Mouse (Mus musculus): ENCODE results near the gene Myo1a. TPM values are rescaled to one million over a fixed set of nuclear protein-coding genes. Genes with fewer than 3 reads are reported as not detected.

Gene Myo1a
- polyA plus RNA-seq, 1 experiment from 2014 or later, result not detected

GRCm38 (mm10) chr10:127670185-127670584 lies 34.8 kb upstream of the Myo1a start:
- no peak for ATAC-seq (ENCODE audit: low FRiP score, low TSS enrichment)
- Histone ChIP-seq H3K4me3 (replicated peaks; ENCODE audit: low read depth, low read length) (no peak overlapping the region), H3K27ac (replicated peaks; ENCODE audit: low read depth, low read length) (no peak overlapping the region), H3K36me3 (ENCODE audit: control insufficient read depth, insufficient read depth, low read length) (no peaks in the 10 kb centered on the region), H3K9ac (replicated peaks; ENCODE audit: low read length) (no peak overlapping the region), H3K9me3 (ENCODE audit: control insufficient read depth, low read length) (no peaks in the 10 kb centered on the region), H3K4me2 (ENCODE audit: low read length) (no peak overlapping the region), H3K4me1 (ENCODE audit: control insufficient read depth, insufficient read depth, low read length) (peaks cover 10% of the 10 kb centered on the region; the same call in 1 of the 2 replicates), H3K27me3 (ENCODE audit: control insufficient read depth, insufficient read depth, low read length) (peaks cover 28% of the 10 kb centered on the region)
- 89% methylated on average over 2 of the region's 2 CpGs for whole genome bisulfite sequencing
- no peak for DNase-seq

- peaks cover 3% of the 10 kb centered on the region; the same call in 1 of the 2 replicates for H3K4me1 ChIP-seq (ENCODE audit: control insufficient read depth, insufficient read depth, low read length)
- no peak for DNase-seq
- H3K4me3 ChIP-seq (replicated peaks; ENCODE audit: low read depth, low read length), result no peak overlapping the region
- H3K9me3 ChIP-seq (ENCODE audit: control insufficient read depth, low read length), result no peaks in the 10 kb centered on the region
- H3K36me3 ChIP-seq (ENCODE audit: control insufficient read depth, insufficient read depth, low read length), result no peaks in the 10 kb centered on the region
- no peak overlapping the region for H3K4me2 ChIP-seq (ENCODE audit: low read length)
- no peak overlapping the region for H3K9ac ChIP-seq (replicated peaks; ENCODE audit: low read length)
- no peak for ATAC-seq (ENCODE audit: low FRiP score, low TSS enrichment)
- WGBS, result 49% methylated on average over 2 of the region's 2 CpGs
- peaks cover 17% of the 10 kb centered on the region for H3K27me3 ChIP-seq (ENCODE audit: control insufficient read depth, insufficient read depth, low read length)
- no peak overlapping the region for H3K27ac ChIP-seq (replicated peaks; ENCODE audit: low read depth, low read length)
Observed at GRCm38 (mm10) chr10:127671276-127671675, 33.7 kb upstream of the Myo1a start.

- Histone ChIP-seq H3K4me3 (replicated peaks; ENCODE audit: low read depth, low read length) (no peak overlapping the region), H3K36me3 (ENCODE audit: control insufficient read depth, insufficient read depth, low read length) (no peaks in the 10 kb centered on the region), H3K4me1 (ENCODE audit: control insufficient read depth, insufficient read depth, low read length) (peaks cover 3% of the 10 kb centered on the region; the same call in 1 of the 2 replicates), H3K9ac (replicated peaks; ENCODE audit: low read length) (no peak overlapping the region), H3K4me2 (ENCODE audit: low read length) (no peak overlapping the region), H3K9me3 (ENCODE audit: control insufficient read depth, low read length) (no peaks in the 10 kb centered on the region), H3K27me3 (ENCODE audit: control insufficient read depth, insufficient read depth, low read length) (no peaks in the 10 kb centered on the region), H3K27ac (replicated peaks; ENCODE audit: low read depth, low read length) (no peak overlapping the region)
- WGBS, result 93% methylated on average over 6 of the region's 6 CpGs
- ATAC-seq (ENCODE audit: low FRiP score, low TSS enrichment) (no peak), DNase-seq (no peak)
Observed at GRCm38 (mm10) chr10:127674046-127674655, 30.8 kb upstream of the Myo1a start.

DNA sequence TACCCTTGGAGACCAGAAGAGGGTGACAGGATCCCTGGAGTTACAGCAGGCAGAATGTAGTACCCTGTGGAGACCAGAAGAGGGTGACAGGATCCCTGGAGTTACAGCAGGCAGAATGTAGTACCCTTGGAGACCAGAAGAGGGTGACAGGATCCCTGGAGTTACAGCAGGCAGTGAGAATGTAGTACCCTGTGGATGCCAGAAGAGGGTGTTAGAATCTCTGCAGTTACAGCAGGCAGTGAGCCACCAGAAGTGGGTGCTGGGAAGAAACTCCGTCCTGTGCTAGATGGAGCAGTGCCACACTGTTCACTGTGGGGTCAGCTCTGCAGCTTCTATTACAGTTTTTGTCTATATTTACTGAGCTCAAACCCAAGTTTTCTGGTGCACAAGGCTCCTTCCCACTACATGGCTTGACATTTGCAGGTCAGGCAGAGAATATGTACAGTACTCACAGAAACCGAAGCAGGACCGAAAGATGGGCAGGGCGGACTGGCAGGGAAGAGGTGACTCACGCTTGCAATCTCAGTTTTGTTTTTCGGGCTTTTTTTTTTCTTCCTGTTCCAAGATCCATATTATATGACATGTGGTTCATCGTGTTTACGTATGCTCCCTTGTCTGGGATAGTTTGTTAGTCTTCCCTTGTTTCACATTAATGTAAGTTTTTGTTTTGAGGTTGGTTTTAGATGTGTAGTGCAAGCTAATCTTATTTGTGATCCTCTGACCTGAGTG lies 30.0 kb upstream of the Myo1a start:
- no peak overlapping the region for H3K4me2 ChIP-seq (ENCODE audit: low read length)
- H3K9ac ChIP-seq (replicated peaks; ENCODE audit: low read length), result no peak overlapping the region
- no peak overlapping the region for H3K27ac ChIP-seq (replicated peaks; ENCODE audit: low read depth, low read length)
- ATAC-seq (ENCODE audit: low FRiP score, low TSS enrichment) (no peak), DNase-seq (peak; percentile 86)
- 89% methylated on average over 8 of the region's 8 CpGs for WGBS
- H3K9me3 ChIP-seq (ENCODE audit: control insufficient read depth, low read length), result no peaks in the 10 kb centered on the region
- no peak overlapping the region for H3K4me3 ChIP-seq (replicated peaks; ENCODE audit: low read depth, low read length)
- H3K36me3 ChIP-seq (ENCODE audit: control insufficient read depth, insufficient read depth, low read length), result no peaks in the 10 kb centered on the region
- peaks cover 3% of the 10 kb centered on the region; the same call in 1 of the 2 replicates for H3K4me1 ChIP-seq (ENCODE audit: control insufficient read depth, insufficient read depth, low read length)
- no peaks in the 10 kb centered on the region for H3K27me3 ChIP-seq (ENCODE audit: control insufficient read depth, insufficient read depth, low read length)

- WGBS, result 56% methylated on average over 5 of the region's 5 CpGs
- DNase-seq (no peak), ATAC-seq (ENCODE audit: low FRiP score, low TSS enrichment) (no peak)
- H3K36me3 ChIP-seq (ENCODE audit: control insufficient read depth, insufficient read depth, low read length), result no peaks in the 10 kb centered on the region
- H3K4me1 ChIP-seq (ENCODE audit: control insufficient read depth, insufficient read depth, low read length), result peaks cover 3% of the 10 kb centered on the region; the same call in 1 of the 2 replicates
- no peak overlapping the region; the same call in 1 of the 2 replicates for H3K9ac ChIP-seq (replicated peaks; ENCODE audit: low read length)
- peak overlapping the region; percentile 66 for H3K4me3 ChIP-seq (replicated peaks; ENCODE audit: low read depth, low read length)
- H3K4me2 ChIP-seq (ENCODE audit: low read length), result peak overlapping the region; percentile 67
- no peaks in the 10 kb centered on the region for H3K9me3 ChIP-seq (ENCODE audit: control insufficient read depth, low read length)
- H3K27ac ChIP-seq (replicated peaks; ENCODE audit: low read depth, low read length), result no peak overlapping the region
- H3K27me3 ChIP-seq (ENCODE audit: control insufficient read depth, insufficient read depth, low read length), result no peaks in the 10 kb centered on the region
Observed at GRCm38 (mm10) chr10:127675859-127676398, 29.0 kb upstream of the Myo1a start.

- peaks cover 3% of the 10 kb centered on the region; the same call in 1 of the 2 replicates for H3K4me1 ChIP-seq (ENCODE audit: control insufficient read depth, insufficient read depth, low read length)
- ATAC-seq (ENCODE audit: low FRiP score, low TSS enrichment), result peak; percentile 98
- no peaks in the 10 kb centered on the region for H3K9me3 ChIP-seq (ENCODE audit: control insufficient read depth, low read length)
- H3K27ac ChIP-seq (replicated peaks; ENCODE audit: low read depth, low read length), result 0 out of 2 replicates have a peak overlapping the region, but pooled peaks have one; percentile 20
- H3K27me3 ChIP-seq (ENCODE audit: control insufficient read depth, insufficient read depth, low read length), result no peaks in the 10 kb centered on the region
- peak; percentile 99 for DNase-seq
- peak overlapping the region; percentile 66 for H3K4me3 ChIP-seq (replicated peaks; ENCODE audit: low read depth, low read length)
- under 1% methylated on average over 68 of the region's 71 CpGs for WGBS
- H3K4me2 ChIP-seq (ENCODE audit: low read length), result peak overlapping the region; percentile 98
- H3K9ac ChIP-seq (replicated peaks; ENCODE audit: low read length), result peak overlapping the region; percentile 72
- no peaks in the 10 kb centered on the region for H3K36me3 ChIP-seq (ENCODE audit: control insufficient read depth, insufficient read depth, low read length)
Observed at GRCm38 (mm10) chr10:127676691-127677548, 28.1 kb upstream of the Myo1a start.

- no peaks in the 10 kb centered on the region for H3K27me3 ChIP-seq (ENCODE audit: control insufficient read depth, insufficient read depth, low read length)
- H3K4me3 ChIP-seq (replicated peaks; ENCODE audit: low read depth, low read length), result peak overlapping the region; percentile 66
- H3K4me1 ChIP-seq (ENCODE audit: control insufficient read depth, insufficient read depth, low read length), result peaks cover 3% of the 10 kb centered on the region; the same call in 1 of the 2 replicates
- H3K4me2 ChIP-seq (ENCODE audit: low read length), result peak overlapping the region; percentile 98
- H3K9me3 ChIP-seq (ENCODE audit: control insufficient read depth, low read length), result no peaks in the 10 kb centered on the region
- H3K36me3 ChIP-seq (ENCODE audit: control insufficient read depth, insufficient read depth, low read length), result no peaks in the 10 kb centered on the region
- peak overlapping the region; percentile 72 for H3K9ac ChIP-seq (replicated peaks; ENCODE audit: low read length)
- WGBS, result 14% methylated on average over 14 of the region's 14 CpGs
- no peak for ATAC-seq (ENCODE audit: low FRiP score, low TSS enrichment)
- DNase-seq, result peak; percentile 84
- no peak overlapping the region for H3K27ac ChIP-seq (replicated peaks; ENCODE audit: low read depth, low read length)
Observed at GRCm38 (mm10) chr10:127677591-127678336, 27.2 kb upstream of the Myo1a start.

DNA sequence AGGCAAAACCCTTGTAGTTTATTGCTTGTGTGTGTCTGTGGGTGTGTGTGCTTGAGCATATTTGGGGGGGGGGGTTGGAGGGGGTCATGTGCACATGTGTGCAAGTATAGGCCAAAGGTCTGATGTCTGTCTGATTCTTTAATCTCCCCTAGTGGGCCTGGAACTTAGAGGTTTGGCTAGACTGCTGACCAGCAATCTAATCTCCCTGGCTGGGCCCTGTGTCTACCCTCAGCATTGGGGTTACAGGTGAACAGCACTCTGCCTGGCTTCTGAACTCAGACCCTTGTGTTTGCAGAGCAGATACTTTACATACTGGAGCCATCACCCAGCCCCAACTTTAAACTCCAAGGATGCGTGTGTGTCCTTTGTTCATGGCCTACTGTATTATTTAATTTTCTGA lies 25.8 kb upstream of the Myo1a start:
- H3K36me3 ChIP-seq (ENCODE audit: control insufficient read depth, insufficient read depth, low read length), result no peaks in the 10 kb centered on the region
- 91% methylated on average over 1 of the region's 1 CpGs for whole genome bisulfite sequencing

More for the DNA sequence above, 25.8 kb upstream of the Myo1a start:
- no peak overlapping the region for H3K4me2 ChIP-seq (ENCODE audit: low read length)
- H3K9me3 ChIP-seq (ENCODE audit: control insufficient read depth, low read length), result no peaks in the 10 kb centered on the region
- peaks cover 3% of the 10 kb centered on the region; the same call in 1 of the 2 replicates for H3K4me1 ChIP-seq (ENCODE audit: control insufficient read depth, insufficient read depth, low read length)
- no peak overlapping the region for H3K9ac ChIP-seq (replicated peaks; ENCODE audit: low read length)
- DNase-seq (no peak), ATAC-seq (ENCODE audit: low FRiP score, low TSS enrichment) (no peak)
- H3K27me3 ChIP-seq (ENCODE audit: control insufficient read depth, insufficient read depth, low read length), result no peaks in the 10 kb centered on the region
- no peak overlapping the region for H3K4me3 ChIP-seq (replicated peaks; ENCODE audit: low read depth, low read length)
- no peak overlapping the region for H3K27ac ChIP-seq (replicated peaks; ENCODE audit: low read depth, low read length)

Measured in midbrain, embryonic 14.5 days (tissue).